Mouse (Mus musculus): Measurements from ENCODE around the gene Klhl10.

Gene Klhl10

DNA sequence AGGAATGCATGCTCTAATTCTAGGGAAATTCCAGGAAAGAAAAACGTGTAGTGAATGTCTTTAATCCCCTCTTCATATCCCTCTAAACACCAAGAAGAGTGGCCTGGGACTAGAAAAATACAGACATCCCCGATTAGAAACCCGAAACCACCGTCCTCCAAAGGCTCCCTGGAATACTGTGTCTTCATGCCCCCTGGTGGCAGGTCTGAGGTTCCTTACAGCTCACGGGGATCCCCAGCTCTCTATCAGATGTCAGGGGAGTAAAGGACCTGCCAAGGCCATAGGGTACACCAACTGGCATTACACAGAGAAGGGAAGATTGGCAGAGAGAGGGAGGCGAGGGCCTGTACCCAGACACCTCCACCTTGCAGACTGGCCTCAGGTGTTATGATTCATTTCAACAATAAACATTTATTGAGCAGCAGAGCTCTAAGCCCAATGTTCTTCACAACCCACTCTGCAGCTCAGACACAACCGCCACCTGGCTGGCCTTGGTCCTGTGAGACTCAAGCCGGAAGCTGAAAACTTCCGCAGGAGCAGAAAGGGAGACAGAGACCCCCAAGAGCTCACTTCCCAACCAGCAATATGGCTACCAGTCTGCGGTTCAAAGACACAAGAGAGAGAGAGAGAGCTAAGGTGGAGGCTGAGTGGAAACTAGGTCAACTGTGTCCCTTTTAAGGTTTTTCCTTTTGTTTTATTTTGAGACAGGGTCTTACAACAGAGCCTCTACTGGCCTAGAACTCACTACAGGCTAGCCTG, 33.5 kb upstream of the Klhl10 start:
- in situ Hi-C loops (cut with MboI, MseI) = no loop called here

DNA sequence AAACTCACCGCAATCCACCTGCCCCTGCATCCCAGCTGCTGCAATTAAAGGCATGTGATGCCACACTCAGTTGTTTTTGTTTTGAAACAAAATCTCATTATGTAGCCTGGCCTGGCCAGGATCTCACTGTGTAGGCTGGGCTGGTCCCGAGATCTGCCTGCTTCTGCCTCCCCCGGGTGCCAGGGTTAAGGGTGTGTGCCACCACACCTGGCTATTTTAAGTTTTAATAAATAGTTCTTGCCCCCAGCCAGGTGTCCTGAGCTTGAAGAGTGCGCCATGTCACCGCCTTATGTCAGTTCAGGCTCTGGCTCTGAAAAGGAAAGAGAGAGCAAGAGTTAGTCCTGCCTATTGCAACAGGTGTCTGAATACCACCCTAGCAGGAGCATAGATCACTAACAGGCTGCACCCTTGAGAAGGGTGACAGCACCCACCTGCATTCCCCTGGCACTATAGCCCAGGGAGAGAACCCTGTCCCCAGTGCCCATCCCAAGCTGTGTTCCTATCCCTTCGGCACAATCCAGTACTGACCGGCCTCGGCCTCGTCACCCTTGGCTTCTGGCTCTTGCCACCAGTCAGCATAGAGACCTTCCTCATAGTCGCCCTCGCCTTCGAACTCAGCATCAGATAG, 32.8 kb upstream of the Klhl10 start:
- in situ Hi-C loops (cut with MboI, MseI) = no loop called here

DNA sequence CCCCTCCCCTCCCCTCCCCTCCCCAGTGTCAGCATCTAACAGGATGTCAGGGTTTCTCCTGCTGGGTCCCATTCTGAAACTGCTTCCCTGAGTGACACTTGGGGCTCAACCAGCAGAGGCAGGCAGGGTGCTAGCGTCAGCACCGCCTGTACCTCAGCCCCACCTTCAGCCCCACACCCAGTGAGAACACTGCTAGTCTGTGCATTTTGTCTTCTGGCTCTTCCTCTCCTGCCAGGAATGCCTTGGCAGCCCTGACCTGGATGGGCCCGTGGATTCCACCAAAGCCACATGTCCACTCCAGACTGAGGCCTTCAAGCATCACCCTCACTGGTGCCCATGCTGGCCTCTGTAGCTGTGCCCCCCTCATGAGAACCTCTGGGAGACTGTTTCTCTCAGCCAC, 32.0 kb upstream of the Klhl10 start:
- in situ Hi-C loops (cut with MboI, MseI) = no loop called here

DNA sequence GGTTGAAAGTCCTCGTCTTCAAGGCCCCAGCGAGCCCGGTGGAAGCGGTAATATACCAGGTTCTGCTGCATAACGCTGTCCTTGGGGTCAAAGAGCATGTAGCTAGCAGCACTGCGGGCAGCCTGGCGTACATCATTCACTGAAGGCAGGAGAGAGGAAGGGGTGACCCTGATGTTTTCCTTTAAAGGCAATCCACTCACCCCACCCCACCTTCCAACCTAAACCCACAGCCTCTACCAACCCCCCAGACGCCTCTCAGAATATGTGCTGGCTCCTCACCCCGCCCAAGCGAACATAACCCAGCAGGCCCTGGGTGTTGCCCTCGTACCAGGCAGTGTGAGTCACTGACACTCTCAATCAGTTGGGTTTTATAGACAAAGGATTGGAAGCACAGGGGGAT, 30.0 kb upstream of the Klhl10 start:
- in situ Hi-C loops (cut with MboI, MseI) = no loop called here

DNA sequence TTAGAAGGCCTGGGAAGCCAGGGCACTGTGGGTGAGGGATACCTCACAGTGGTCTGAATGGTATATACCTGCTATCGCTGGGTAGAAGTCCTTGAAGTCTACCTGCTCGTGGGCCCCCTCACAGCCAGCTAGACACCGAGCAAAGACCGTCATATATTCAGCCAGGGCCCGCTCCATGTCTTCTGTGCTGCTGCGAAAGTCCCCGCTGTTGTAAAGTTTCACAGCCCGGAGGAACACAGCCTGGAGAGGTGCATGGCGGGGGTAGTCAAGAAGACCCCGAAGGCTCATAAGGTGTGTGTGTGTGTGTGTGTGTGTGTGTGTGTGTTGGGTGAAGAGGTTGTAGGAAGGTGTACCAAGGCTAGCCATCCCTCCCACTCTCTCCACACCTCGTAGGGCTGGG, 28.2 kb upstream of the Klhl10 start:
- in situ Hi-C loops (cut with MboI, MseI) = no loop called here

DNA sequence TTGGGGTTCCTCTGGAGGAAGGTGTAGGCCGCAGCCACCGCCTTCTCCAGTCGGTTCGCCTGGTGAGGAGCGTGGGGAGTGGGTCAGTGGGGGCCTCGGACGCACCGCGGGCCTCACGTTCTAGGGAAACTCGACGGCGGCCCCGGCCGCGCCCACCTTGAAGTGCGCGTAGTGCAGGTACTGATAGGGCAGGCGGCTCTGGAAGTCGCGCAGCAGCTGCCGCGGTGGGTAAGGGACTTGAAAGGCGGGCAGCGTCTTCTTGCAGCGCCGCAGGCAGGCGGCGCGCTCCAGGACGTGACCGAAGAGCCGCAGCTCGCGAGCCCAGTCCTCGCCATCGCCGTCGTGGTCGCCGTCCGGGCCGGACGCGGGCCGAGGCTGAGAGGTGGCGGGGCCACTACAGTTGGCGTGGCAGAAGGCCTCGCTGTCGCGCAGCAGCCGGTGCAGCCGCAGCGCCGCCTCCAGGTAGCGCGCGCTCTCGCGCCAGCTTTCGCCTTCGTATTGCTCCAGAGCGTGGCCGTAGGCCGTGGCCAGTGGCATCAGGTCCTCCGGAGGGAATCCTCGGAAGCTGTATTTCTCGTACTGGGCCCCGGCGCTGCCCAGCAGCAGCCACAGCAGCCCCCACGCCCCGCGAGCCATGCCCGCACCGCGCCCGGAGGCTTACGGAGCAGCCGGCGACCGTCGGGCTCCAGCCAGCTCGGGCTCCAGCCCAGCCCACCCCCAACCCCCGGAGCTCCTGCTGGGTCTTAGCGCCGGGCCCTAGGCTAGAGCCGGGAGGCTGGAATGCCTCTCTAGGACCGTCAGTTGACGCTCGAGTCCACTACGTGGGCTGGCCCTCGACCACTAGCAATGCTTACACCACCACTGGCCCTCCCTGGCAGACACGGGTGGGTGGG, 27.4 kb upstream of the Klhl10 start, which contains the start of gene P3h4:
Gene P3h4, minus strand, starts transcription at position 816 of the 893 bp plus-strand sequence.
- in situ Hi-C loops (cut with MboI, MseI) = no loop called here

DNA sequence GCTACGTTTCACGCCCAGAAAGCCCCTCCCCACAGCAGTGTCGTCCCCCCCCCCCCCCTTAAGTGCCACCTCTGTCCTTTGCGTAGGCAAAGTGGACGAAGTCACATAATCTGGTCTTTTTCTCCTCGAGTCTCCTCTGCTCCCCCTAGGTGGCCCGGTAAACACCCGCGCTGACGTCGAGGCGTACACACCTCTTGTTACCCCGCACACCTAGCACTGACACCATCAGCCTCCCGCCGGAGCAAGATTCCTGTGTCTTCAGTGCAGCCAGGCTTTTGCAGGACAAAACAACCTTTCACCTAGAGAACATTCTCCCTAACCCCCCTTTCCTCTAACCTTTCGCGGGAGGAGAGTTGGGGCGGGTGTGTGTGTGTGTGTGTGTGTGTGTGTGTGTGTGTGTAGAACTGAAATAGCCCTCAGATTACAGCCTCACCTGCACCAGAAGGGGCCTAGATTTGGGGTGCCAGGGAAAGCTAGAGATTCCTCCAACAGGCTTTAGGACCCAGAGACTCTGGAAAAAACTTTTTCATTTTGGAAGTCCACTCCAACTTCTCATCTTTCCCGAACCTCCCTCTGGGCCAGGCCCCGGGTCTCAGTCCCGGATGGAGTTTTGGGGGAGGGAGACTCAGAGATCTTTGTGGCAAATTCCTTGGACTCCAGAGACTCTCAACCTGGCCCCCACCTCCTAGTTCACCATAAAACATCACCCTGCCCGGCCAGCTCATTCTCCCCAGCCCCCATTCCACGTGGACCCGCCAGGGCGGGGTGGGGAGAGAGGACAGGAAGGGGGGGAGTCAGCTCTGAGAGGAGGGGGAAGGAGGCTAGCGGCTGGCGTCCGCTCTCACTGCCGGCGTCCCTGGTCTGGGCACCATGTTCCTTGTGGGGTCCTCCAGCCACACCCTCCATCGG, 26.5 kb upstream of the Klhl10 start, which contains the start of gene Fkbp10:
Gene Fkbp10, plus strand, starts transcription at position 784 of the 909 bp plus-strand sequence.
- in situ Hi-C loops (cut with MboI, MseI) = no loop called here

DNA sequence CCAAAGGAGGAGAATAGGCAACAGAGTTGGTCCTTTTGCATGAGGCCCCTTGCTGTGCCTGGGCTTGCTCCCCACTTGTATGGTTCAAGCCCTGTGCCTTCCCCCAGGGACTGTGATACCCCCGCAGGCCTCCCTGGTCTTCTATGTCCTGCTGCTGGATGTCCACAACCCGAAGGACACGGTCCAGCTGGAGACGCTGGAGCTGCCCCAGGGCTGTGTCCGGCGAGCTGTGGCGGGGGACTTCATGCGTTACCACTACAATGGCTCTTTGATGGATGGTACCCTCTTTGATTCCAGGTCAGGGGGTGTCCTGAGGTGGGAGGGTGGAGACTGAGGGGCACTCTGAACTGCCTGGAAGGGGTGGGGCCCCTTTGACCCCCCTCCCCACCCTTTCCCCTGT, 20.2 kb upstream of the Klhl10 start:
- in situ Hi-C loops (cut with MboI, MseI) = no loop called here

DNA sequence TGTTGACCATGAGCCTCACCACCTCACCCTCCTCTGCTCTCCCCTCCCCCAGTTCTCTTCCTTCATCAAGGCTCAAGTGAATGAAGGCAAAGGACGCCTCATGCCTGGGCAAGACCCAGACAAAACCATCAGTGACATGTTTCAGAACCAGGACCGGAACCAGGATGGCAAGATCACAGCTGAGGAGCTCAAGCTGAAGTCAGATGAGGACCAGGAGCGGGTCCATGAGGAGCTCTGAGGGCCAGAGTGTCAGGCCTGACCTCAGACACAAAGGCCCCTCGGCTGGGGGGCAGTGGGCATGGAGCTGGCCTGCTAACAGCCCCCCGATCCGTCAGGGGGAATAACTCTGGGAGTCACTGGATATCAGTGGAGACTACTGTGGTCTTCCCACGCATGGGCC, 17.9 kb upstream of the Klhl10 start:
- in situ Hi-C loops (cut with MboI, MseI) = no loop called here

DNA sequence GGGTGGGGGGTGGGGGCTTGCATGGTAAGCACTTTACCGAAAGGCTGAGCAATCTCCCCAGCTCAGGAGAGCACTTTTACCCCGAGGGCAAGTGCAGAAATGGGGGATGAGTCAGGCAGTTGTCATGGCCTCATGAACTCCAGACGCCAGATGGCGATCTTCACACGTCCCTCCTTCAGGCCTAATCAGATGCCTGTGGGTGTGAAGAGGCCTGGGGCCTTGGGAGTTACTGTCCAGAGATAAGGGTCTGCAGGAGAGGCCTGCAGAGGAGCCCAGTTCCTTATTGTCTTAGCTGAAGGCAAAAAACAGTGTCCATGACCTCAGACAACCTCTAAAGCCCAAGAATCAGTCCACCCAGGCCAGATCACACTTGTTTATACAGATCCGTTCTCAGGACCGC, 15.9 kb upstream of the Klhl10 start:
- in situ Hi-C loops (cut with MboI, MseI) = no loop called here

DNA sequence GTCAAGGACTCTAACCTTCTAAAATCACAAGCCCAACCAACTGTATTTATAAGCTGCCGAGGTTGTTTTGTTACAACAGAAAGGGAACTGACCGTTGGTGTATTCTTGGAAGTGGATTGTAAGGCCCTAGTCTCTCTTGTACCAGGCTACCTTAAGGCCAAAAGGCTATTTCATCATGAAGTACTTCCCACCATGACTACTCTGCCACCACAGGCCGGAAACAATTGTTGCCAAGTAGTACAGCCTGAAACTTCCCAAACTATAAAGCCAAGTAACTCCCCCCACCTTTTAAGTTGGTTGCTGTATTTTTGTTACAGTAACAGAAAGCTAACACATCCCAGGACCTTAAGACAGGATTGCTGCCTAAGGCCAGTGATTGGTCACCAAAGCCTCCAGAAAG, 14.9 kb upstream of the Klhl10 start:
- in situ Hi-C loops (cut with MboI, MseI) = no loop called here

DNA sequence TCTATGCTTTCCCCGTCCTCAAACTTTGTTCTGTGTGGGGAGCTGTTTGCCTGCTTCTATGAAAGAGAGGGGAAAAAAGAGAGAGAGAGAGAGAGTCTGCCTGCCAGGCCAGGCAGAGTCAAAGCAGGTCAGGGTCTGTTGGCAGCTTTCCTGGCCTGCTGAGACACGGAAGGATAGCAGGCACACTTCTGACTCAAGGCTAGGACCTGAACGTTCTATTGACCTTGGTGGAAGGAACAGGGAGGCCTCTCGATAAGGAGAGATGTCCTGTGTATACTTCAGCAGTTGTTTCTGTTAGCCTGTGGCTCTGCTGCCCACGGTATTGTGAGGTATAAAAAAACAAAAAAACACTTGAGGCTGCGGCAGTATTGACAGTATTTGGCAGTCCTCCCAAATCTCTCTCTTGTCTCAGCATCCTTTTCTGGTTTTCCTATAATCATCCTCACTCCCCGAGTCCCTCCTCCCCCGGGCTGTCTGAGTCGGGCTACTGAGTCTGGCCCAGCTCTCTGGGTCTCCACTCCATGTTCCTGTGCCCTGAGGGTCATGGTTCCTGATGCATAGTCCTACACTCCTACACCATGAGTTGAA, 13.0 kb upstream of the Klhl10 start:
- in situ Hi-C loops (cut with MboI, MseI) = no loop called here

DNA sequence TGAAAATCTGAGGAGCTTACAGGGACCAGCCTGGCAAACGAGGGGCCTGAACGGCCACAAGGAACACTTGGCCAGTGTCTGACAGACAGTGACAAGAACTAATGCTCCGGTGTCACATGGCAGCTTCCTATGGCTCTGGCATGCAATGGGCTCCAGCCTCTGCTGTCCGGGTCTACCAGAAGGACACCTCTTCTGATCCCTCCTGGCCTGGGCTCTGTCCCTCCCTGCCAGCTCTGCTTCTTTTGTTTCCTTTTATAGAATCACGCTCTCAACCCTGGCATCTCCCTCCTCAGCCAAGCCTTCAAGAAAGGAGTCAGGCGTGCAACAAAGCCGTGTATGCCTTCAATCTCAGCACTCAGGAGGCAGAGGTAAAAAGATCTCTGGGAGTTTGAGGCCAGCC, 11.7 kb upstream of the Klhl10 start:
- in situ Hi-C loops (cut with MboI, MseI) = no loop called here

DNA sequence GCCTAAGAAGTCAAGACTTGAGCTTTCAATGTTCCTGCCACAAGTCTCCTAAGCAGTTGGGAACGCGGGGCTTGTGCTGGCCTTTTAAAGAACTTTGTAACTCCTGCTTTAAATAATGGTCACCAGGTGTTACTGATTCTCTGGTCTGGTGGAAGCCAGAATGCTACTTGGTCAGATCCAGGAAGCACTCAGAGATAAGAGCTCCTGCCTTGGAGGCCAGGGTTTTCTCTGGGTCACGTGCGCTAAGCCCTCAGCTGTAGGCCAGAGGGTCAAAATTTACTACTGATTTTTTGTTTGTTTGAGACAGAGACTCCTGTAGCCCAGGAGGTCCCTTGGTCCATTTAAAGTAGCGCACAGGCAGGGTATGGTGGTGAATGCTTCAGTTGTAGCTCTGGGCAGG, 9.7 kb upstream of the Klhl10 start:
- in situ Hi-C loops (cut with MboI, MseI) = no loop called here

DNA sequence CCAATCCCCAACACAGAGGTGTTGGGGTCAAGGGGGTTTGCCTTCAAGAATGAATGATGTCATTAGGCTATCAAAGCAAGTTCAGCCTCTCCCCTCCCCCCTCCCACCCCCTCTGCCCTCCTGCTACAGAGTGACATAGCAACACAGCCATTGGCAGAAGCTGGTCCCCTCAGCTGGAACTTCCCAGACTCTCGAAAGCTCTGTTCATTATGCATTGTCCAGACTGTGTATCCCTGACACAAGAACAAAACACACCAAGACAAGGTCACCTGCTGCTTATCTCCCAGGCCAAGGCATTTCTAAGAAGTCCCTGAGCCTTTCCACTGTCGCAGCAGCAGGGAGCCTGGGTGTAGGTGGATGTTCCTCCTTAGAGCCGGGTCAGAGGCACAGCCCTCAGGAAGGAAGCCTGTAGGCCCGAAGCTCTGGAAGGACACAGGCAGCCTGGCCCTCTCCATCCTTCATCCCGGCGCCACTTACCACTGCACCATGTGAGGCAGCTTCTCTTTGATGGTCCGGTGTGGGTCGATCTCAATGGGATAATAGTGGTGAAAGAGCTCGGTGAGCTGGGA, 6.0 kb upstream of the Klhl10 start:
- in situ Hi-C loops (cut with MboI, MseI) = no loop called here

DNA sequence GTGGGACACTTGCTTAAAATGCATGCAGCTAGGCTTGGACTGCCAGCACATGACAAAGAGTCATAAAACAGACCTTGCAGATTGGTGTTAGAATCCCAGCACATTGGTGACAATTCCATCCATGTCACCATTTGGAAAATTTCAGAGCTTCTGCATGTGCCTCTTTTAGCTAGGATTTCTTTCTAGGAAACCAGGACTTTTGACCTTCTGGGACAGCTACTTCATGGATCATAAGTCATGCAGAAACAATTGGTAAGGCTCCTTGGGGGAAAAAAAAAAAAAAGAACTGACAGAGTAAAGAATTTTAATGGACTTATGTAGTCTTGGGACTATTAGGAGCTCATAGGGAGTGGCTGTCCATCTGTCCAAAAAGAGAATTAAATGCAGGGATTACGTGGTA, 3.8 kb upstream of the Klhl10 start:
- in situ Hi-C loops (cut with MboI, MseI) = no loop called here

DNA sequence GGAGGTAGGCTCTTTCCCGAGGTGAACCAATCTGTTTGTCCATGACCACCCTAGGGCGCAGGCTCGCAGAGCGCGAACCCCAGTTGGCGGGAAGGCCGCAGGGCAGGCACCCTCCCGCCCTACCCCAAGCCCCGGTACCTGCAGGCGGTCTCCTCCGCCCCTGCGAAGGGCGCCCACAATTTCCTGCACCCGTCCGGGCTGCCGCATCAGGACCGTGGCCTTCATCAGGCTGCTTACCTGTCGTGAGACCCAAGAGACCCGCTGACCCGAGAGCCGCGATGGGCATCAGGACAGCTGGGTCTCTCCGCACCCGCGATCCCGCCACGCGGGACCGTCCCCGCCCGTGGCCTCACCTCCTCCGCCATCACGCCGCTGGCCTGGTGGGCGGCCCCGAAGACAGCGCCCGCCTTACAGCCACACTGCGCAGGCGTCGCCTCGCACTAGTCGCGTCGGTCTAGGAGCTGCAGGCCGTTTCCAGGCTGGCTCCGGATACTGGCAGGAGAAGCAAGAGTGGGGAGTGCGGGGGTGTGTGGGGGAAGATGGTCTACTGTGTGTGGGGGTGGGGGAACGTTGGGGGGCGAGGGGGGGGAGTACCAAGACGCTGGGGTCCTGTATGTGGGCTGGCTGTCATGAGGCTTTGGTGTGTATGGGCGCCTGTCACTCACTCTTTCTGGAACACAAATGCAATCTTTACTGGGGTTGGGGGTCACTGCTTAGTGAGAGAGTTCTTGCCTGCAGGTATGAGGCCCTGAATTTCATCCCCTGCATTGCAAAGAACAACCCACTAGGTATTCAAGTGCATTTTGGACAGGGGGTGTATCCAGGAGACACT, 810 bp upstream of the Klhl10 start:
- in situ Hi-C loops (cut with MboI, MseI) = no loop called here

DNA sequence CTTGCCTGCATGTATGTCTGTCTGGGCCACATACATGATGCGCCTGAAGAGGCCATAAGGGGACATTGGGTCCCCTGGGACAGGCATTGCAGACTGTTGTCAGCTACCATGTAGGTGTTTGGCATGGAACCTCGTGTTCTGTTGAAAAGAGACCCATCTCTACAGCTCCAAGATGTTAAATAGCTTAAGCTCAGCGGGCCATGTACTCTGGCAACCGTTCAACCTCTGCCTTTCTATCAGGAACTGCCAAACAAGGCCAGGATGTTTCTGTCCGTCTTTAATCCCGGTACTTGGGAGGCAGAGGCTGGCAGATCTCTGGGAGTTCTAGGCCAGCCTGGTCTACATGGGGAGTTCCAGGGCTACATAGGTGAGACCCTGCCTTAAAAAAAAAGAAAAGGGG, 908 bp downstream of the Klhl10 start:
- in situ Hi-C loops (cut with MboI, MseI) = no loop called here

DNA sequence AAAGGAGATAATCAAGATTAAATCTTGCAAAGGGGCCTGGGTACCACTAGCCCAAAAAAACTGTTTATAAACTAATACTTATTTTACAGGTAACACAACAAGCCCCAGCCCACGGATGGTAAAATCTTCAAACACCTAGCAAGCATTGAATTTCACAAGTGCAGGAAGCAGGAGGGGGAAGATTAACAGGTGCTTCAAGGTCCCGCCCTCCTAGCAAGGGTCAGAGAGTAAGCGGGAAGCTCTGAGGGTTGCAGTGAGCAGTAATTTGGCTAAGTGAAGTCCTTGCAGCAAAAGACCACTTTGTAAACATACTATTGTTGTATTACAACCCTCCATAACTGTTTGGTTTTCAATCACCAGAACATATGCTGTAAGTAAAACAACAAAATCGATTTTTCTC, 15.5 kb downstream of the Klhl10 start:
- in situ Hi-C loops (cut with MboI, MseI) = no loop called here

DNA sequence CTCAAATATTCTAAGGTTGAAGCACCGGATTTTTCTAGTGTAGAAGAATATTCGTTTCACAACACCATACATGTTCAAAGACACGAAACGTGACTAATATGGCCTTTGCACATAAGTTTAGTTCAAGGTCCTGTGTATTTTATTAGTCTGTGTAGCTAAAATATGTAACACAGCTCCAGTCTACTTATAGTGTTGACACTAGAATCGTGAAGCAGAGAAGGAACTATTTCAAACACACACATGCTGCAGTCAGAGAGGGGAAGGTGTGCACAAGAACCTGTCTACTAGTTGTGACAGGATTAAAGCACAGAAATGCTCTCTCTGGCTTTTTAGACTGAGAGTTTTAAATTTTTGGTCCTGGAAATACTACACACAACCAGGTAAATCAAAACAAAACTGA, 16.0 kb downstream of the Klhl10 start:
- in situ Hi-C loops (cut with MboI, MseI) = no loop called here

Measured in T-helper 17 cell (primary cell).